Mouse (Mus musculus) right cerebral cortex, postnatal 10 days (tissue): ENCODE results near the gene Gtf2h3.
"Not testable (repeated sequence)": the region's sequence is repeated elsewhere in the genome, so short reads cannot be mapped to it uniquely, and the experiment has no call there.

ENCODE experiments used
- DNase-seq, 2 experiments: peaks; one replicate each; pipeline ENCODE4 v3.0.0; 2021; ENCODE audit warnings: low spot score in 2 of 2

The Gtf2h3 gene

GRCm38 (mm10) chr5:124571068-124571467 is 7.9 kb upstream of the Gtf2h3 start:
- peak; percentile 46 to 61 for DNase-seq

DNA sequence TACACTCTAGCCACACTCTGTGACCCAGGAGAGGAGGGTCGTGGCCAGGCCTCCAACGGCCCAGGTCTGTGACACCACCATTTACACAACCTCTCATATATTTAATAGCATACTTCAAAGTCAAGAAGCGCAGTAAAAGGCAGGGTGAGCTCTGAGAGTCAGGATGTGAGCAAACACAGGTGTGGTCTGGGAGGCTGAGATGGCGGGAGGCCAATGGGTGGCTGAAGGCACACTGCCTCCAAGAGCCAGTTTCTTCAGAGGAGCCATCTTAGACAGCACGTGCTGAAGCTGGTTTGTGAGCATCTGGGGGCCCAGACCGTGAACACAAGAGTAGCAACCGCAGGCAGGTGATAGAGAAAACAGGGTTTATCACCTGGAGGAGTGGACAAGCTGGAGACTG is 3.5 kb upstream of the Gtf2h3 start:
- no peak for DNase-seq

DNA sequence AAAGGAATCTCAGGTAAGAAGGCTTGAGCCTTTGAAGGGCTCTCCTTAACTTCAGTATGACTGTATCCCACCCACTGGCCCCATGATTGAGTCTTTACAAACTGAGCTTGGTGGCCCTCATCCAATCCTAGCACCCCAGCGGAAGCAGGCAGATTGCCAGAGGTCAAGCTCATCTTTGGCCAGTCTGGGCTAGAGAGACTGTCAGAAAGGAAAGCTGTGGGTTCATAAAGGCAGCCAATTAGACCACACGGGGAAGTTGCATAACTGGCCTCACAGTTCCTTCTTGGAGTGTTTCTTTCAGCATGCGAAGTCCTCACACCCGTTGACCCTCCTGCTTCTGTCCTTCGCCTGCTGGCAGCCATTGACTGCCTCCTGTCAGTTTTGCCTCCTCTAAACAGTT is 3.6 kb downstream of the Gtf2h3 start:
- no peak for DNase-seq

DNA sequence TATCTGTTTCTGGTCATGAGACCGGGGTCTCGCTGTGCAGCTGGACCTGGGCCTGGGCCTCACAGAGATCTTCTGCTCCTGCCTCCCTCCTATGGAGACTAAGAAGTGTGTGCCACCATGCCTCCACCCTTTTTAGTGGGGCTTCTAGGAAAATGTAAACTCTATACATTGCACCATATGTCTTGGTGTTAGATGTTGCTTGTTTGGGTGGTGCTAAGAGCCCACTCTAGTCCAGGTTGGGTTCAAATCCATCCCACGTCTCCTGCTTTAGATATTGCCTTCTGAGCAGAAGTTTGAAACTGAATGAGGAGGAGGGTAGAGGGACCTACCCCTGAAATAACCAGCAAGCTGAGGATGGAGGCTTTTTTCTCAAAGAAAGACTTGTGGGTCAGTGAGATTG is 13.8 kb downstream of the Gtf2h3 start:
- no peak for DNase-seq

DNA sequence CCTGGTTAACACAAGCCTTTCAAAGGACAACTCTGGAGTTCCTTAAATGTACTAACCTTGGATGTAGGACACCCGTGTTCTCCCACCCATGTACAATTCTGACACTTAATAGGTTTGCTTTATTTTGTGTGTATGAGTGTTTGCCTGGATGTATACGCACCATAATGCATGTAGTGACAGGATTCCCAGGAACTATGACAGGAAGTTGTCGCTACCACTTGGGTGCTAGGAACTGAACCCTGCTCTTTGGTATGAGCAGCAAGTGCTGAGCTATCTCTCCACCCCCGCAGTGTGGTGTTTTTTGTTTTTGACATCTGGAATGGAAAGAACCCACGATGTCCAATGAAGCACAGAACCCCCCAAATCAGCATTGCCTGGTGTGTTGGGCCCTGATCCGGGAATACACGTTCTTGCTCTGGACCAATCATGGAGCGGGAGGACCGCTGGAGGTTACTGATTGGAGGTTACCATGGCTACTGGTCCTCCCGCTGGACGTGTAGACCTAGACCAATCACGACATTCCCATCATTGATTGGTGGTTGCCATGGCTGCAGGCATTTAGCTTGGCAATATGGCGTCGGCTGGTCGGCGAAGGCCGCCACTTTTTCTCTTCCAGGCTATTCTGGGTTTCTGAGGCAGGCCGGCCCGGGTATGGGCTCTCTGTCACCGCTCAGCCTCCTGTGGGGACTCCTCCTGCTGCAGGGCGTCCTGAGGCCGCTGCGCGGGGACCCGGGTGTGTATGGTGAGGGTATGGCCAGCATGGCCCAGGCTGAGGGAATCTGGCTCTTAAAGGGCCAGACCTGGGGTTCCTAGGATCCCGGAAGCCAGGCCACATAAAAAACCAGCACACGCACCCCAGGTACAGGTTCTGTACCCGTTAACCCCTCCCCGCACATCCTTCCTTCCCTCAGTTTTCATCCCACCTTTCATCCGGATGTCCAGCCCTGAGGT is 19.6 kb downstream of the Gtf2h3 start:
- peak; percentile 97 to 99 for DNase-seq

DNA sequence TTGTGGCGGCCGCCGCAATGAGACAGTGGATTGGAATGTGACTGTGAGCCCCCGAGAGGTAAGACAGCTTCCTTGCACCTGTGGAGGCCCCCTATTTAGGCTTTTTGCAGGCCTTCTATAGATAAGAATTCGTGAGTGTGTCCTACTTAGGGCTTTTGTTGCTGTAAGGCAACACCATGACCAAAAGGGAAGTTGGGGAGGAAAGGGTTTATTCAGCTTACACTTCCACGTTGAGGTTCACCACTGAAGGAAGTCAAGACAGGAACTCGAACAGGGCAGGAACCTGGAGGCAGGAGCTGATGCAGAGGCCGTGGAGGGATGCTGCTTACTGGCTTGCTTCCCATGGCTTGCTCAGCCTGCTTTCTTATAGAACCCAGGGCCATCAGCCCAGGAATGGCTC is 20.8 kb downstream of the Gtf2h3 start:
- not testable (repeated sequence) for DNase-seq

DNA sequence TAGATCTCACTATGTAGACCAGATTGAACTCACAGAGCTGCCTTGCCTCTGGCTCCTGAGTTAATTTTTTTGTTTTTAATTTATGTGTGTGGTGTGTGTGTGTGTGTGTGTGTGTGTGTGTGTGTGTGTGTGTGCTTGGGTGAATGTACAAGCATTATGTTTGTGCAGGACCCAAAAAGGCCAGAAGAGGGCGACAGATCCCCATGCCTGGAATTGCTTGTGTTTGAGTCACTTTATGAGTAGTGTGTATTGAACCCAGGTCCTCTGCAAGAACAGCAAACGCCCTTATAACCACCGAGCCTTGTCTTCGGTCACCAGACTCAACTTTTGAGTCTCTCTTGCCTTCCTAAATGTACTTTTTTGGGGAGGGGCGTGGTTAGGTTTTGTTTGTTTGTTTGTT is 23.4 kb downstream of the Gtf2h3 start:
- DNase-seq = peak; percentile 53 to 59

DNA sequence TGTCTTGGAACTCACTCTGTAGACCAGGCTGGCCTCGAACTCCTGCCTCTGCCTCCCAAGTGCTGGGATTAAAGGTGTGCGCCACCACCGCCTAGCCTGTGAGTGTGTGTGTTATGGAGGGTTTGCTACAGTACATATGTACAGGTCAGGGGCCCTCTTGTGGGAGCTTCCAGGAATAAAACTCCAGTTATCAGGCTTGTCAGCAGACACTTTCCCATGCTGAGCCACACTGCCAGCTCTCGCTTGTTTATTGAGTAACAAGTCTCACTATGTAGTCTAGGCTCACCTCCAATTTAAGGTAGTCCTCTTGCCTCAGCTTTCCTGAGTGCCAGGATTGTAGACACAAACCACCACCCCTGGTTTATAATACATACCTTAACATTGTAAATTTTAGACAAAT is 25.4 kb downstream of the Gtf2h3 start:
- no peak for DNase-seq

- no peak for DNase-seq
These were observed 26.2 kb downstream of the Gtf2h3 start for GRCm38 (mm10) chr5:124605041-124605622.

DNA sequence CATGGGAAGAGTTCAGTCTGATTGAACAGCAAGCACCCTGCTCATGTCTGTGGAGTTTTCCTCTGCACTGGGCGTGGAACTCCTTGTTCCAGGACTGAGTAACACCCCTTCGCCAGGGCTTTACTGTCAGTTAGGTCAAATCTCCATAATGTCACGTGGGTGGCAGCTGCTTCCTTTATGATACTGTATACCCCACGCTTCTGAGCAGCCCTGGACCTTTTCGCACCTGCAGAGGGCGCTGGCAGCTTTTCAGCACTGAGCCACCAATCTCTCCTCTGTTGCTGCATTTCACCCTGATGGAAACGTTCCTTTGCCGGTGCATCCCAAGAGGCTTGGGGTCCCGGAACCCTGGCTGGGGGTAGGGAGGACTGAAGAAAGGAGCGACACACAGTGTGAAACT is 32.0 kb downstream of the Gtf2h3 start:
- DNase-seq = no peak

GRCm38 (mm10) chr5:124614709-124615108 is 35.8 kb downstream of the Gtf2h3 start:
- no peak for DNase-seq

GRCm38 (mm10) chr5:124618711-124619110 is 39.8 kb downstream of the Gtf2h3 start:
- no peak for DNase-seq

DNA sequence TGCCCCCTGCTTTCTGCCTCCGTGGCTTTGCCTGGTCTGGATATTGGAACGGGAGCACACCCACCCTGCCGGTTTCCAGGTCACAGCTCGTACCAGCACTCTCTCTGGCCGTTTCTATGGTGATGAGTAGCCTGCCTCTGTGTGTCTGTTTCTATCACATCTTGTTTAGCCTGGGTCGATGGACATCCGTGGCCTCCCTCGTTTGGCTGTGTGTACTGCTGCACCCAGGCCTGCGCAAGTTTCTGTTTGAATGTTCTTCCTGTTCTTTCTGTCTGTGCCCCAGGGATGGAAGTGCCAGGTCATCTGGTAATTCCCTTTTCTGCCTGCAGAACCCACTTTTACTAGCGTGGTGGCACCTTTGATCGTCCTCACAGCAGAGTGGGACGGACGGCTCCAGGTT is 42.4 kb downstream of the Gtf2h3 start:
- DNase-seq = peak; percentile 38 to 50

GRCm38 (mm10) chr5:124622890-124623289 is 44.0 kb downstream of the Gtf2h3 start:
- peak in 1 of 2 experiments; percentile 32 for DNase-seq

GRCm38 (mm10) chr5:124624291-124624690 is 45.4 kb downstream of the Gtf2h3 start:
- no peak for DNase-seq

GRCm38 (mm10) chr5:124628448-124629363 is 49.8 kb downstream of the Gtf2h3 start, which contains the start of gene Atp6v0a2:
Gene Atp6v0a2, plus strand, starts transcription at chr5:124628576.
- peak; percentile 97 for DNase-seq

GRCm38 (mm10) chr5:124629641-124630040 is 50.7 kb downstream of the Gtf2h3 start:
- no peak for DNase-seq

GRCm38 (mm10) chr5:124631685-124632084 is 52.7 kb downstream of the Gtf2h3 start:
- peak in 1 of 2 experiments; percentile 49 for DNase-seq

- DNase-seq = no peak
These were observed 53.5 kb downstream of the Gtf2h3 start for GRCm38 (mm10) chr5:124632461-124632860.

- no peak for DNase-seq
These were observed 54.5 kb downstream of the Gtf2h3 start for GRCm38 (mm10) chr5:124633425-124633824.

GRCm38 (mm10) chr5:124635068-124635467 is 56.1 kb downstream of the Gtf2h3 start:
- DNase-seq = peak in 1 of 2 experiments; percentile 53

GRCm38 (mm10) chr5:124636139-124636538 is 57.2 kb downstream of the Gtf2h3 start:
- no peak for DNase-seq
